Comparison of ENCODE assay signal across 9 mouse cellular contexts in the genomic region with DNA sequence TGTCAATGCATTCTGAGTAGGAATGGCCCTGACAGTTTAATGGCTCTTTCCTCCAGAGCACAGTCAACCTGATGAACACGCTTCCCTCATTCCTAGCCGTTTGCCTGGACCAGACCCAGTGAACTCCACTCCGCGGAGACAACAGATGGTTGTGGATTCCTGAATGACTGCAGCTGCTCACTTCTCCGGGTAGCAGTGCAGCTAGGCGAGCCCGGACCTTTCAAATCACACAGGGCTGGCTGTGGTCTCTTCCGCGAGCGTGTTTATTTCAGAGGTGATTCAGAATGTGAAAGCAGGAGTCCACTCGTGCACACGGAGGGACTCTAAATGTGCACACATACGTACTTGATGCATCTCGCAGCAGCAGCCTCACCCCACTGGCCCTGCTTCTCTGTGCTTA. TPM values are rescaled to one million over a fixed set of nuclear protein-coding genes. Genes with fewer than 3 reads are reported as not detected.
A peak's percentile ranks its signal among the peaks of the same experiment; 100 is the strongest.
DNase-seq lines count a peak whose midpoint lies in the region; ATAC-seq and TF ChIP-seq lines count a peak whose summit lies in the region.
"Had no signal": no experiment of that assay in that cellular context is flagged by ENCODE, and none has a peak within 500 bp of the region (broad histone marks: within the 10 kb centered on the region; RNA-seq: fewer than 3 reads in every experiment).

No protein-coding gene starts in this region.

- no peak overlapping the region for H3K27ac ChIP-seq in cerebellum, adult 2 months (ENCODE audit: insufficient read depth, low read length)
- no peak overlapping the region for H3K27ac ChIP-seq in intestine, embryonic 15.5 days
- H3K27ac ChIP-seq in intestine, embryonic 16.5 days (ENCODE audit: low read length), result no peak overlapping the region
- no peak overlapping the region for H3K27ac ChIP-seq in stomach, embryonic 14.5 days (ENCODE audit: low read length)
- no peak overlapping the region for H3K27ac ChIP-seq in stomach, postnatal 0 days (replicated peaks)
- H3K27ac ChIP-seq: left cerebral cortex, adult 2 months had no signal

- H3K36me3 ChIP-seq in intestine, embryonic 15.5 days, result no peaks in the 10 kb centered on the region
- H3K36me3 ChIP-seq in intestine, embryonic 16.5 days (ENCODE audit: control insufficient read depth, insufficient read depth, low read length), result no peaks in the 10 kb centered on the region
- no peaks in the 10 kb centered on the region for H3K36me3 ChIP-seq in stomach, embryonic 14.5 days (ENCODE audit: control insufficient read depth, insufficient read depth, low read length)
- H3K36me3 ChIP-seq in stomach, postnatal 0 days (ENCODE audit: control insufficient read depth, insufficient read depth, low read length), result no peaks in the 10 kb centered on the region

- no peaks in the 10 kb centered on the region; the same call in 1 of the 2 replicates for H3K4me1 ChIP-seq in cerebellum, adult 2 months (ENCODE audit: control insufficient read depth, insufficient read depth, low read length)
- no peaks in the 10 kb centered on the region for H3K4me1 ChIP-seq in intestine, embryonic 15.5 days (replicated peaks)
- peaks cover 5% of the 10 kb centered on the region; the same call in 1 of the 2 replicates for H3K4me1 ChIP-seq in intestine, embryonic 16.5 days (ENCODE audit: control insufficient read depth, insufficient read depth, low read length)
- H3K4me1 ChIP-seq in stomach, embryonic 14.5 days (ENCODE audit: control insufficient read depth, insufficient read depth, low read length), result 0 out of 2 replicates have a peak, but pooled peaks cover 6% of the 10 kb centered on the region
- no peaks in the 10 kb centered on the region for H3K4me1 ChIP-seq in stomach, postnatal 0 days (replicated peaks; ENCODE audit: control insufficient read depth, insufficient read depth)

- TF ChIP-seq POLR2A in cerebellum, adult 2 months (IDR thresholded peaks at IDR 0.05; ENCODE audit: borderline replicate concordance, insufficient read depth, low read length), result no peak

- H3K27me3 ChIP-seq in cerebellum, adult 2 months (ENCODE audit: control insufficient read depth, insufficient read depth, low read length), result no peaks in the 10 kb centered on the region
- no peaks in the 10 kb centered on the region; the same call in 1 of the 2 replicates for H3K27me3 ChIP-seq in intestine, embryonic 15.5 days (replicated peaks)
- H3K27me3 ChIP-seq in intestine, embryonic 16.5 days (replicated peaks; ENCODE audit: control insufficient read depth, insufficient read depth, low read length), result no peaks in the 10 kb centered on the region
- no peaks in the 10 kb centered on the region for H3K27me3 ChIP-seq in stomach, embryonic 14.5 days (ENCODE audit: control insufficient read depth, insufficient read depth, low read length)
- no peaks in the 10 kb centered on the region for H3K27me3 ChIP-seq in stomach, postnatal 0 days (ENCODE audit: control insufficient read depth, insufficient read depth, low read length)

- no peak for TF ChIP-seq CTCF in cerebellum, adult 2 months (IDR thresholded peaks at IDR 0.05; ENCODE audit: borderline replicate concordance, insufficient read depth, low read depth, low read length)
- TF ChIP-seq CTCF in stomach, postnatal 0 days (IDR thresholded peaks at IDR 0.05; ENCODE audit: low read depth), result no peak

- no peak for TF ChIP-seq EP300 in stomach, postnatal 0 days (optimal IDR thresholded peaks at IDR 0.05)

- ATAC-seq in intestine, embryonic 15.5 days, result no peak
- ATAC-seq in intestine, embryonic 16.5 days, result no peak
- ATAC-seq in stomach, embryonic 14.5 days (ENCODE audit: insufficient number of reproducible peaks, insufficient read depth, low FRiP score, low read depth), result peak; percentile 58; the same call in 1 of the 2 replicates
- no peak for ATAC-seq in stomach, postnatal 0 days (ENCODE audit: low FRiP score, low TSS enrichment)

- no peak overlapping the region for H3K9ac ChIP-seq in intestine, embryonic 15.5 days
- H3K9ac ChIP-seq in intestine, embryonic 16.5 days (ENCODE audit: low read depth, low read length), result no peak overlapping the region
- H3K9ac ChIP-seq in stomach, embryonic 14.5 days (replicated peaks; ENCODE audit: low read depth, low read length), result no peak overlapping the region
- no peak overlapping the region for H3K9ac ChIP-seq in stomach, postnatal 0 days (ENCODE audit: low read length)

- H3K4me2 ChIP-seq in intestine, embryonic 15.5 days (replicated peaks), result peak overlapping the region; percentile 36
- H3K4me2 ChIP-seq in intestine, embryonic 16.5 days (ENCODE audit: low read depth, low read length), result no peak overlapping the region
- H3K4me2 ChIP-seq in stomach, embryonic 14.5 days (replicated peaks; ENCODE audit: low read depth, low read length), result 0 out of 2 replicates have a peak overlapping the region, but pooled peaks have one; percentile 15
- no peak overlapping the region for H3K4me2 ChIP-seq in stomach, postnatal 0 days (replicated peaks; ENCODE audit: low read depth)

- H3K4me3 ChIP-seq in cerebellum, adult 2 months (replicated peaks; ENCODE audit: insufficient read depth, low read depth, low read length), result no peak overlapping the region
- no peak overlapping the region for H3K4me3 ChIP-seq in intestine, embryonic 15.5 days (replicated peaks)
- H3K4me3 ChIP-seq in intestine, embryonic 16.5 days (ENCODE audit: low read length), result no peak overlapping the region
- H3K4me3 ChIP-seq in stomach, embryonic 14.5 days (ENCODE audit: low read depth, low read length), result no peak overlapping the region
- H3K4me3 ChIP-seq in stomach, postnatal 0 days (ENCODE audit: low read depth, low read length), result no peak overlapping the region
- H3K4me3 ChIP-seq: left cerebral cortex, adult 2 months had no signal

- 7% methylated on average over 14 of the region's 14 CpGs for WGBS in cerebellum, adult 2 months
- WGBS in intestine, embryonic 15.5 days, result 34% methylated on average over 14 of the region's 14 CpGs
- 28% methylated on average over 14 of the region's 14 CpGs for WGBS in intestine, embryonic 16.5 days
- 34% methylated on average over 14 of the region's 14 CpGs for WGBS in stomach, embryonic 14.5 days
- WGBS in stomach, postnatal 0 days, result 29% methylated on average over 14 of the region's 14 CpGs

- peak; percentile 45 to 54 for DNase-seq in cerebellum, adult 2 months
- DNase-seq in cerebellum, adult 9-10 months, result no peak
- no peak for DNase-seq in stomach, postnatal 0 days (ENCODE audit: low spot score)
- DNase-seq in urinary bladder, postnatal 4 days (ENCODE audit: low spot score in 2 of 2), result no peak
- no peak for DNase-seq in right cerebral cortex, adult 18-20 months

- no peaks in the 10 kb centered on the region for H3K9me3 ChIP-seq in intestine, embryonic 15.5 days
- no peaks in the 10 kb centered on the region for H3K9me3 ChIP-seq in intestine, embryonic 16.5 days (ENCODE audit: control insufficient read depth, low read length)
- H3K9me3 ChIP-seq in stomach, embryonic 14.5 days (ENCODE audit: control insufficient read depth, low read depth, low read length), result no peaks in the 10 kb centered on the region
- no peaks in the 10 kb centered on the region for H3K9me3 ChIP-seq in stomach, postnatal 0 days (ENCODE audit: control insufficient read depth, low read length)

RNA-seq across cellular contexts. Expression of gene Kcnj5, which starts 32.4 kb away (rescaled TPM):
- polyA plus RNA-seq in cerebellum, adult 2 months (2012; rRNA removed), result 0.21 and 0.23 TPM in 2 replicates
- 0.10 and 0.15 TPM in 2 replicates for polyA plus RNA-seq in intestine, embryonic 15.5 days (2015; fragmentation: Nextera tagmentation; extraction: Ambion mirVana)
- 0.09 and 0.15 TPM in 2 replicates for polyA plus RNA-seq in intestine, embryonic 16.5 days (2015; fragmentation: Nextera tagmentation; extraction: Ambion mirVana)
- 0.09 TPM in 1 of 2 replicates, not detected in the other for polyA plus RNA-seq in stomach, embryonic 14.5 days (2014; fragmentation: Nextera tagmentation; extraction: Ambion mirVana)
- polyA plus RNA-seq in stomach, postnatal 0 days (2015; fragmentation: Nextera tagmentation; extraction: Ambion mirVana), result 0.04 TPM in 2 replicates

Comparison
In these comparisons a context has a peak if more than half of its experiments do, and no peak if none do; other contexts are left out.
1. DNase-seq: peak in cerebellum, adult 2 months (2 of 2); none in cerebellum, adult 9-10 months (single experiment), stomach, postnatal 0 days (single experiment), urinary bladder, postnatal 4 days (0 of 2) and right cerebral cortex, adult 18-20 months (single experiment).
2. H3K4me2 ChIP-seq: peak in intestine, embryonic 15.5 days (single experiment) and stomach, embryonic 14.5 days (single experiment); none in intestine, embryonic 16.5 days (single experiment) and stomach, postnatal 0 days (single experiment).